Mouse (Mus musculus) embryonic facial prominence, embryonic 14.5 days (tissue): Measurements from ENCODE around the gene Agrp. TPM values are rescaled to one million over a fixed set of nuclear protein-coding genes. Genes with fewer than 3 reads are reported as not detected.

Source experiments
- ATAC-seq: fragments of 200-750 bp; cut with Nextera tagmentation; 2 replicates; pipeline ENCODE4 v1.8.0; 2017; ENCODE audit warnings: low read depth, moderate number of reproducible peaks, moderate TSS enrichment
- DNase-seq: peaks from one replicate; pipeline ENCODE4 v3.0.0-alpha.2; 2015; ENCODE audit warnings: low spot score
- H3K27ac ChIP-seq: fragments of 300-500 bp; sonication (generic); replicated peaks from 2 replicates; pipeline ENCODE4 v1.5.1; 2014; ENCODE audit warnings: low read depth, mild to moderate bottlenecking, low read length, moderate library complexity
- H3K27me3 ChIP-seq: fragments of 300-500 bp; sonication (generic); replicated peaks from 2 replicates; pipeline ENCODE4 v1.6.1; 2014; ENCODE audit warnings: low read length; ENCODE audit not compliant: control insufficient read depth, insufficient read depth
- H3K36me3 ChIP-seq: fragments of 300-500 bp; sonication (generic); 2 replicates; pipeline ENCODE4 v1.6.1; 2014; ENCODE audit warnings: low read length, mixed read lengths; ENCODE audit not compliant: control insufficient read depth, insufficient read depth
- H3K4me1 ChIP-seq: fragments of 300-500 bp; sonication (generic); 2 replicates; pipeline ENCODE4 v1.6.1; 2014; ENCODE audit warnings: antibody characterized with exemption, low read length; ENCODE audit not compliant: control insufficient read depth, insufficient read depth
- H3K4me2 ChIP-seq: fragments of 300-500 bp; sonication (generic); 2 replicates; pipeline ENCODE4 v1.6.1; 2014; ENCODE audit warnings: low read depth, mild to moderate bottlenecking, low read length, moderate library complexity, mixed read lengths
- H3K4me3 ChIP-seq: fragments of 300-500 bp; sonication (generic); 2 replicates; pipeline ENCODE4 v1.5.1; 2014; ENCODE audit warnings: low read depth, mild to moderate bottlenecking, low read length
- H3K9ac ChIP-seq: fragments of 300-500 bp; sonication (generic); 2 replicates; pipeline ENCODE4 v1.6.1; 2014; ENCODE audit warnings: low read depth, mild to moderate bottlenecking, low read length, moderate library complexity, mixed read lengths
- H3K9me3 ChIP-seq: fragments of 300-500 bp; sonication (generic); 2 replicates; pipeline ENCODE4 v1.6.1; 2016; ENCODE audit warnings: low read length; ENCODE audit not compliant: control insufficient read depth
- WGBS: fragments of 180-500 bp; shearing (Covaris S2); extraction: QIAGEN DNeasy Blood & Tissue Kit; methylation state at CpG from one replicate; pipeline ENCODE4 v1.1.7; 2014; 5-methylcytosine and 5-hydroxymethylcytosine counted together
- microRNA counts: library from miRNA; unstranded; fragments of <30 nt; microRNA quantifications from one replicate; lab custom pipeline; 2017
- microRNA-seq: library from miRNA; unstranded; fragments of <30 nt; microRNA quantifications from one replicate; pipeline ENCODE4, GENCODE M21; 2016; ENCODE audit warnings: borderline number of aligned reads
- polyA plus RNA-seq: library from polyadenylated mRNA; unstranded; fragments of >200 nt; fragmentation: Nextera tagmentation; extraction: Ambion mirVana; gene quantifications from 2 replicates; pipeline ENCODE4 v1.2.1, GENCODE M21; 2014

Agrp gene
- polyA plus RNA-seq, 1 experiment from 2014 or later, result 1.7 TPM

GRCm38 (mm10) chr8:105521061-105521460 is 116.1 kb downstream of the Agrp start:
- whole genome bisulfite sequencing, result 0% methylated on average over 2 of the region's 3 CpGs
- H3K4me3 ChIP-seq, result no peak overlapping the region

GRCm38 (mm10) chr8:105520521-105520920 is 116.7 kb downstream of the Agrp start:
- no peak overlapping the region for H3K4me2 ChIP-seq
- ATAC-seq (no peak), DNase-seq (no peak)
- no peak overlapping the region for H3K4me3 ChIP-seq
- H3K36me3 ChIP-seq, result peaks cover 30% of the 10 kb centered on the region; the same call in 1 of the 2 replicates
- H3K4me1 ChIP-seq, result peaks cover 4% of the 10 kb centered on the region; the same call in 1 of the 2 replicates
- peaks cover 8% of the 10 kb centered on the region for H3K27me3 ChIP-seq
- WGBS, result 46% methylated on average over 5 of the region's 5 CpGs
- no peaks in the 10 kb centered on the region for H3K9me3 ChIP-seq
- no peak overlapping the region for H3K9ac ChIP-seq
- H3K27ac ChIP-seq, result no peak overlapping the region

More at GRCm38 (mm10) chr8:105521061-105521460, 116.1 kb downstream of the Agrp start:
- ATAC-seq, result no peak
- Histone ChIP-seq H3K27ac (no peak overlapping the region), H3K9ac (no peak overlapping the region), H3K36me3 (peaks cover 33% of the 10 kb centered on the region; the same call in 1 of the 2 replicates), H3K27me3 (peaks cover 8% of the 10 kb centered on the region), H3K9me3 (no peaks in the 10 kb centered on the region), H3K4me2 (no peak overlapping the region), H3K4me1 (peaks cover 3% of the 10 kb centered on the region; the same call in 1 of the 2 replicates)
- DNase-seq, result no peak

GRCm38 (mm10) chr8:105519591-105519990 is 117.6 kb downstream of the Agrp start:
- peak overlapping the region; percentile 55; the same call in 1 of the 2 replicates for H3K4me3 ChIP-seq
- WGBS, result 6% methylated on average over 1 of the region's 2 CpGs
- H3K4me2 ChIP-seq, result peak overlapping the region; percentile 99; the same call in 1 of the 2 replicates
- peaks cover 8% of the 10 kb centered on the region for H3K27me3 ChIP-seq
- peaks cover 21% of the 10 kb centered on the region; the same call in 1 of the 2 replicates for H3K36me3 ChIP-seq
- DNase-seq, result no peak
- no peaks in the 10 kb centered on the region for H3K9me3 ChIP-seq
- no peak overlapping the region for H3K9ac ChIP-seq
- no peak overlapping the region for H3K27ac ChIP-seq
- H3K4me1 ChIP-seq, result peaks cover 4% of the 10 kb centered on the region; the same call in 1 of the 2 replicates
- no peak for ATAC-seq

- H3K9ac ChIP-seq, result peak within 1 kb of the TSS; percentile 68
- H3K36me3 ChIP-seq, result peaks cover 13% of the 10 kb centered on the region; the same call in 1 of the 2 replicates
- H3K4me2 ChIP-seq, result peak within 1 kb of the TSS; percentile 99
- DNase-seq, result peak; percentile 55
- peaks cover 8% of the 10 kb centered on the region for H3K27me3 ChIP-seq
- peak; percentile 71 for ATAC-seq
- no peaks in the 10 kb centered on the region for H3K9me3 ChIP-seq
- WGBS, result under 1% methylated on average over 28 of the region's 68 CpGs
- H3K27ac ChIP-seq, result no peak within 1 kb of the TSS
- H3K4me1 ChIP-seq, result peaks cover 4% of the 10 kb centered on the region; the same call in 1 of the 2 replicates
- peak within 1 kb of the TSS; percentile 55 for H3K4me3 ChIP-seq
Measured at GRCm38 (mm10) chr8:105518436-105519313, 118.5 kb downstream of the Agrp start, which contains the start of gene Hsd11b2. TSS of gene Hsd11b2 (plus strand) at chr8:105518755.

- no peak for DNase-seq
- Histone ChIP-seq H3K9ac (no peak overlapping the region), H3K4me1 (peaks cover 4% of the 10 kb centered on the region; the same call in 1 of the 2 replicates), H3K4me2 (no peak overlapping the region), H3K27ac (no peak overlapping the region), H3K36me3 (peaks cover 5% of the 10 kb centered on the region; the same call in 1 of the 2 replicates), H3K4me3 (no peak overlapping the region), H3K9me3 (no peaks in the 10 kb centered on the region), H3K27me3 (peaks cover 8% of the 10 kb centered on the region)
- WGBS, result 36% methylated on average over 8 of the region's 8 CpGs
- no peak for ATAC-seq
Measured at GRCm38 (mm10) chr8:105517346-105517745, 119.8 kb downstream of the Agrp start.

MicroRNAs encoded within 50 kb of the gene (microRNA counts, 519-probe panel; counts per million panel counts)
- microRNA mmu-miR-1966 (lab: Ali Mortazavi, UCI), result 2,562 counts per million, percentile 53 among the panel's probes with 10 or more counts

Small RNAs within 50 kb of the gene (microRNA-seq; reads per million reads assigned to microRNA genes)
- gene Mir1966, result not detected

Other genes with a start within 250 kb of the Agrp start
- gene Kctd19, start 223.9 kb downstream of the Agrp start, polyA plus RNA-seq, result not detected in 2 replicates
- gene Lrrc36, start 223.8 kb downstream of the Agrp start, polyA plus RNA-seq, result 0.46 and 0.58 TPM in 2 replicates
- gene Tppp3, start 165.9 kb downstream of the Agrp start, polyA plus RNA-seq, result 186 and 243 TPM in 2 replicates
- gene Zdhhc1, start 140.5 kb downstream of the Agrp start, polyA plus RNA-seq, result 30.1 and 38.6 TPM in 2 replicates
- 1.1 and 2.2 TPM in 2 replicates for gene Hsd11b2, start 118.6 kb downstream of the Agrp start, polyA plus RNA-seq
- 92.7 and 102 TPM in 2 replicates for gene Atp6v0d1, start 71.3 kb downstream of the Agrp start, polyA plus RNA-seq
- gene Ripor1, start 32.1 kb downstream of the Agrp start, polyA plus RNA-seq, result 22.4 and 23.6 TPM in 2 replicates
- gene Ctcf, start 825 bp downstream of the Agrp start, polyA plus RNA-seq, result 80.9 and 82.5 TPM in 2 replicates
- gene Carmil2, start 48.9 kb upstream of the Agrp start, polyA plus RNA-seq, result 1.1 and 1.4 TPM in 2 replicates
- gene Acd, start 63.7 kb upstream of the Agrp start, polyA plus RNA-seq, result 56.4 and 58.7 TPM in 2 replicates
- 17.8 and 18.4 TPM in 2 replicates for gene Pard6a, start 63.8 kb upstream of the Agrp start, polyA plus RNA-seq
- 0.42 TPM in 1 of 2 replicates, not detected in the other for gene 4933405L10Rik, start 70.3 kb upstream of the Agrp start, polyA plus RNA-seq
- gene Enkd1, start 70.8 kb upstream of the Agrp start, polyA plus RNA-seq, result 20.7 and 20.8 TPM in 2 replicates
- gene Gfod2, start 121.3 kb upstream of the Agrp start, polyA plus RNA-seq, result 14.7 and 15.1 TPM in 2 replicates
- gene Ranbp10, start 190.0 kb upstream of the Agrp start, polyA plus RNA-seq, result 10.8 and 11.2 TPM in 2 replicates
- 0.52 and 3.4 TPM in 2 replicates for gene Tsnaxip1, start 190.3 kb upstream of the Agrp start, polyA plus RNA-seq
- 35.0 and 35.8 TPM in 2 replicates for gene Cenpt, start 215.9 kb upstream of the Agrp start, polyA plus RNA-seq
- 59.6 and 61.8 TPM in 2 replicates for gene Thap11, start 217.7 kb upstream of the Agrp start, polyA plus RNA-seq
- gene Nutf2, start 223.2 kb upstream of the Agrp start, polyA plus RNA-seq, result 223 and 258 TPM in 2 replicates
- gene Edc4, start 243.5 kb upstream of the Agrp start, polyA plus RNA-seq, result 35.8 and 42.0 TPM in 2 replicates